Mouse (Mus musculus) layer of hippocampus, postnatal 10 days (tissue): ENCODE measurements around the gene Zcchc4. TPM values are rescaled to one million over a fixed set of nuclear protein-coding genes. Genes with fewer than 3 reads are reported as not detected.
"Not testable (repeated sequence)": the region's sequence is repeated elsewhere in the genome, so short reads cannot be mapped to it uniquely, and the experiment has no call there.

Experiments
- DNase-seq, 2 experiments: peaks; one replicate each; pipeline ENCODE4 v3.0.0; 2021; ENCODE audit warnings: low spot score in 2 of 2
- long read RNA-seq: library from polyadenylated mRNA; stranded (forward); transcript quantifications from one replicate; pipeline ENCODE4 v2.0.0, GENCODE M21; 2023
- total RNA-seq, 2 experiments: library from RNA; stranded (reverse); gene quantifications; 2 replicates each; pipeline ENCODE4 v1.2.3; 2021

Zcchc4 gene
- 1 to 10 TPM; 9.4 to 9.8 TPM for total RNA-seq
- long read RNA-seq, transcript Zcchc4-203 (13 exons, 2,485 nt) = major isoform, 5 of 8 reads
- long read RNA-seq, partial matches to known transcripts = 1 of 8 reads
- long read RNA-seq, other reads (novel, unspliced or antisense) = 2 of 8 reads

DNA sequence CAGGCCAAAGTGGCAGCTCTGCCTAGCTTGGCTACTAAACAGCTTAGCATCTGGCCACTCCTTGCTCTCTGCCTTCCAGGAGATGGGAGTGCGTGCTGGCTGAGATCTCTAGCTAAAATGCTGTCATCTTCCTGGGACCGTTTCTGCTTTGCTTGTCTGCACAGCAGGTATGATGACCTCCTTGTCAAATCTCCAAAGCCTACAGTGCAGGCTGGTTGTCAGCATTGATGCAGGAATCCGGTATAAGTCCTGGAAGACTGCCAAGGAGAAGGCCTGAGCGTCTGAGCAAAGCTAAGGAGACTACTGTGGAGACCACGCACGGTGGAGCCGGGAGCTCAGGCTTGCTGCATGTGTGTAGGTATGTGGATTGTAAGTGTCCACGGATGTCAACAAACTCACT is at the start of gene Zcchc4:
Zcchc4 (plus strand) TSS at position 173 of the 400 bp plus-strand sequence.
- no peak for DNase-seq

DNA sequence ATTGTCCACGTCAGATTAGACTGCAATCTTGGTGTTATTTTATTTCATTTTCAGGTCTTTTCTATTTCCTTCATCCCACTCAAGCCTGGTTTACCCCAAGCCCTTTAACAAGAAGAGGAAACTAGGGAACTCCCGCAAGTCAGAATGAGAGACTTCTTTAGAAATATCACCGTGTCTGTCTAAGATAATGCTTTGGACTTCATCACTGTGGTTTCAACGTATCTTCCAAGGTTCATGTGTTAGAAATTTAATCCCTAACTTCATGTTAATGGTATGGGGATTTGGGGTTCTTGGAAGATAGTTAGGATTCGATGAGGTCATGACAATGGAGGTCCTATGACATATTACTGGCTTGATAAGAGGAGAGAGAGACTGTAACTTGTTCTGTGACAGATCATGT is 47.5 kb upstream of the Zcchc4 start:
- no peak for DNase-seq

DNA sequence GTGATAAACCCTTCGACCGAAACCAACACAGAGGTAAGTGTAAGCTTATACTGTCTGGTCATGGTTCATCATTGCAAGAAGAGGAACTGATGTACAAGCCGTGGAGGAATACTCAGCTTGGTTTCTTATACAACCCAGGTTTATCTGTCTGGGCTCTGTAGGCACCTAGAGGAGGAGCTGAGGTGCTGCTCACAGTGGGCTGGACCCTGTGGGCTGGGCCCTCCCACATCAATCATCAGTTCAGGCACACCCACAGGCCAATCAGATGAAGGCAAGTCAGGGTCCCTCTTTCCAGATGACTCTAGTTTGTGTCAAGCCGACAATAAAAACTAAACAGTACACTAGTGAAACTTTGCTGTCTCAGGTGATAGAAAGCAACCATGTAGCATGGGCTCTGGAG is 42.4 kb upstream of the Zcchc4 start:
- no peak for DNase-seq

DNA sequence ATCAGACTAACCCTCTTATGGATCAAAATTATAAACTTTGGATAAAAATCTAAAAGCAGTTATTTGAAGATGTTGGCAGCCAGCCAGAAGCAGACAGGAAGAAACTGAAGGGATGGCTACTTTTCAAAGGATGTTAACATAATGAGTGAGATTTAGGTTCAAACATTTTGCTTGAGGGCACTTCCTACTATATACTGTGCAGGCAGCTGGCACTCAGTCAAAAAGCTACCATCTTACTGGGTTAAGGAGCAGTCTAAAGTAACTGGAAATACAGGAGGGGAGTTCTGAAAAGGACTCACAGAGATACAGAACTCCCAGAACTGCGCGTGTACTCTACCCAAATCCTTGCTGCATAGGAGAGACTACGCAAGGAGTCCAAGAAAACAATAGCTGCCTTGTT is 39.2 kb upstream of the Zcchc4 start:
- no peak for DNase-seq

DNA sequence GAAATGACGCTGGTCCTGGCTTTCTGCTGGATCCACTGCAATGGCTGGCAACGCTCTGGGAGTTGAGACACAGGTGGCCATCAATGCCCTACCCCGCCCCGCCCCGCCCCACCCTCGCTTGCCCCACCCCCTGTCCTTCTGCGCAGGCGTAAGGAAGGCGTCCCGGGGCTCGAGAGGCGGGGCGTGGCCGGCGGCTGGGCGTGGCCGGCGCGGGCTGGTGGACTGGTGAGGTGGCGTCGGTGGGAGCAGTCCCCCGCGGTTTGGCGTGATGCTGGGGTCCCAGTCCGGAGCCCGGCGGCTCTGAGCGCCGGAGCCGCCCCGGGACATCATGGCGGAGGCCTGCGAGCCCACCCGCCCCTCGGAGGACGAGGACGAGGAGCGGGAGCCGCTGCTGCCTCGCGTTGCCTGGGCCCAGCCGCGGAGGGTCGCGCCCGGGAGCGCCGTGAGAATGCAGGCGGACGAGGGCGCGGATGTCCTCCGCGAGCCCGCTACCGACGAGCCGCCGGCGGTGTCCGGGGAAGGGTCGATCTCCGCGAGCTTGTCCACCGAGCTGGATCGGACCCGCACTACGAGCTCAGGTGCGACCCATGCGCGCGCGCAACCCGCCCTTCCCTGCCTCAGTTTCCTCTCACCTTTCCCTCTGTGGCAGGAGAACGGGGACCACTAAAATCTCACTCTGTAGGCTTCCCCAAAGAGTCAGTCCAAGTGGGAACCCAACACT is 33.7 kb upstream of the Zcchc4 start, which contains the start of gene Pi4k2b:
Pi4k2b (plus strand) TSS at position 184 of the 721 bp plus-strand sequence.
- DNase-seq = peak; percentile 63 to 75

DNA sequence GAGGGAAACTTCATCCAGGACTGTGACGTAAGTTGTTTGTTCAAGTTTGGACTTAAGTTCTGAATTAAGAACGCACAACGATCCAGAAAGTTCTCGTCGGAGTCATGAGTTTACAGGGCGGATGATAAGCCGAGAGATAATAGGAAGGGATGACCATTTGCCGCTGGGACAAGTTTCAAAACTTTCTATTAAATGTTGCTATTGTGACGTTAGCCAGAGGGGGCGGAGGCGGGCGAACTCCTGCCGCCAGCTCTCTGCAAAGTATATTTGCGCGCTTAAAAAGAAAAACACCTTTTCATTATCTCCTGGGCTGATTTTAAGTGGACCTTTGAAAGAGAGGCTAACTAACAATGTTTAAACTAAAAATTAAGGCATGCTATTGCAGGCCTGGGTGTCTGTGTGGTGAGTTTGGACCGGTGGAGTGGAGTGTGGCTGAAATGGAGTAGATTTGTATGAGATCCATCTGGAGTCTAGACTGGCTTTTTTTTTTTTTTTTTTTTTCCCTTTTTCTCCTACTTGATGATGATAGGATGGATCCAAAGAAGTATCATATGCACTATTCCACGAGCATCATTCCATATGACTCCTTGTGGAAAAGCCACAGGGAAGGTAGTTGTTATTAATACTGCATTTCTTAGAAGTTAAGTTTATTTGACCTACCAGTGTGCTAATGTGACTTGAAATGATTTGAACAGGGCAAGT is 32.9 kb upstream of the Zcchc4 start:
- DNase-seq = peak; percentile 6 to 29

DNA sequence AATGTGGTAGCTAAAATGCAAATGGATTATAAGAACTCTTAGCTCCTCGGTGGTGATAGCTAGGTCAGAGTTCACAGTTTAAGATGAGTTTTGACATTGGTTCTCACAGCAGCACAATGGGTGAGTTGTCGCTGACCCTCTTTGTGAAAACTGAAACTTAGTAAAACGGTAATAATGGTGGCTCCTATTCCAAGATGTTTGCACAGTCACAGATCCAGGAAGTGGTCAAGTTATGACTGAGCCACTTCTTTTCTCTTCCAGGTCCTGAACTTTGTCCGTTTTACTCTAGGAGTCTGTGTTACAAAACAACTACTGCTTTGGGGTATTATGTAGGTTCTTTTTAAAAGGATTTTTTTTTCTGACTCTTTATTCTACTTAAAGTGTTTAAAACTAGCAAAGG is 32.0 kb upstream of the Zcchc4 start:
- DNase-seq = no peak

DNA sequence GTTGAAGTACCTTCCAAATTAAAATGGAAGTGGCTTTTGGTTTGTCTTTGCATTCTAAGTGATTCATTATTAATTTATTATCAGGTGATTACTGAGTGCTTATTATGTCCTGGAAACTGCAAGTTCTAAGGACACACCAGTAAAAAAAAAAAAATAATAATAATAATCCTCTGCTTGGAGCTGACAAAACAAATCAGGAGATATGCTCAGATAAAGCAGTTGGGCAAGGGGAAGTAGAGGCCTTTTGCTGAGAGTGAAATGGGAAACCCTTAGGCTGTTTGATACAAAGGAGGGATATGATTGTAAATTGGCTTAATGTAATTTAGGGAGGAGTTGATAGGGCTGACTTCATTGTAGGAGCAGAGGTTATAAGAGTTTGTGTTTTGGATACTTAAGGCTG is 28.3 kb upstream of the Zcchc4 start:
- no peak for DNase-seq

DNA sequence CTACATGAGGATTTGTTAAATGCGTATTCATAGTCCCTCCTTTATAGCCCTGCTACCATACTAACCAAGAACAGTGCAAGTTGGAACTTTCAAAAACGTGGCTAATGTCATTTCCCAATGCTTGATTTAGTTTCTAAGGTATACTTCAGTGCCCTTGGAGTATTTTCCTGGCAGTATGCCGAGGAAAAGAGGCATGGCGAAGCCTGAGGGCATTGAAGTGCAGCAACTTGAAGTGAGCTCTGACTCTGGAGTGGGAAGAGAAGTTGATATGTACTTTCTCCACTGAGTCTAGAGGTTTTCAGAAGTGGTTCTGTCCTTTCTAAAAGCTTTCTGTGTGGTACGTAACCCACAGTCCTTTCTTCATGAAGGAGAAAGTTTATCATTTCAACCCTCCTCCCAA is 26.5 kb upstream of the Zcchc4 start:
- no peak for DNase-seq

DNA sequence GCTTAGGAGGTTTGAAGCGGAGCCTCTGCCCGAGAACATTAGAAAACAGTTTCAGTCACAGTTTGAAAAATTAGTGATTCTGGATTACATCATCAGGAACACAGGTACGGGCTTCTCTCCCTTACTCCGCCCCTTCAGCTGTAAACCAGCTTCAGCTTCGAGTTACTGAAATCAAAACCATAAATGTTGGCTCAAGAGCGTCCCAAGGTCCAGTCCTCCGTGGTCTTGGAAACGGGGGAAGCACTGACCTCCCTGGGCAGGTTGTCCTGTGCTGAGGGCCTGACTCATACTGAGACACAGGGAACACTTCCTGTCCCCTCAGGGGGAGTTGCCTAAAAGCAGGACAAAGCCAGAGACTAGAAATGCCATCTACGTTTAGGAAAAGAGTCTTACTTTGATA is 22.1 kb upstream of the Zcchc4 start:
- DNase-seq = no peak

DNA sequence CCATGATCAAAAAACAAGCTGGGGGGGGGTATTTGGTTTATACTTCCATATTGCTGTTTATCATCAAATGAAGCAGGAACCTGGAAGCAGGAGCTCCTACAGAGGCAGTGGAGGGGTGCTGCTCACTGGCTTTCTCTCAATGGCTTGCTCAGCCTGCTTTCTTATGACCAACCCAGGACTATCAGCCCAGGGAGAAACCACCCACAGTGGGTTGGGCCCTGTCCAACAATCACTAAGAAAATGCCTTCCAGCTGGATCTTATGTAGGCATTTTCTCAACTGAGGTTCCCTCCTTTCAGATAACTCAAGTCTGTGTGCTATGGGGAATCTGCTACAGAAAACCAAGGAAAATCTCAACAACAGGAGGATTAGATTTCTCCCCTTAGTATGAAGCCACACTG is 21.0 kb upstream of the Zcchc4 start:
- DNase-seq = no peak

DNA sequence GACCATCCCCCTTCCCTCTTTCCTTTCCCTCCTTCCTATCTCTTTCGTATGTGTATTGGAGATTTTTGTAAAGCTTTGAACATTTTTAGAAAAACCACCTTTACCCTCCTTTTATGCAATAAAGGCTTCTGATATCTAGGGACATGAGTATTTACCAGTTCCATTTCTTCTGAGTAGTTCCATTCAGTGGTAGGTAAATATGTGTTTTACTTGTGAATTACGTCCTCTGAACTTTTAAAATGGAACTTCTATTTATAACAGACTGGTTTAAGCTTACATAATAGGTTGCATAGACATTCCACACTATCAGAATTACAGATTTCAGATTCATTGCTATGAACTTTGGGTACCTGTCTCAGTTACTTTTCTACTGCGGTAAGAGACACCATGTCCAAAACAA is 19.9 kb upstream of the Zcchc4 start:
- no peak for DNase-seq

DNA sequence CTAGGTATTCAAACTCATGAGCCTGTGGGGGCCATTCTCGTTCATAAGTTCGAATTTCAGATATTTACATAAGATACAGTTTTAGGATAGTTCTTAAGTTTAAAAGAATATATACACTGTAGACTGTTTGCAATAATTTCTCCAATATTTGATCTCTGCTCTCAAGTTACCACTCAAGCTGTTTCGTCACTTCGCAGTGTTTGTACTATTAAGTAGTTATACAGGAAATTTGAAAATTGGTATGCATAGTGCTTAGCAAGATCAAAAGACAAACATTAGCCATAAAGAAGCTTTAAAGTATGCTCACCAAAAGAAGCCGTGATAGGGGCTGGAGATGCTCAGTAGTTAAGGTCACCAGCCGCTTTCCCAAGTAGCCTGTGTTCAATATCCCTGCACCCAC is 19.2 kb upstream of the Zcchc4 start:
- no peak for DNase-seq

DNA sequence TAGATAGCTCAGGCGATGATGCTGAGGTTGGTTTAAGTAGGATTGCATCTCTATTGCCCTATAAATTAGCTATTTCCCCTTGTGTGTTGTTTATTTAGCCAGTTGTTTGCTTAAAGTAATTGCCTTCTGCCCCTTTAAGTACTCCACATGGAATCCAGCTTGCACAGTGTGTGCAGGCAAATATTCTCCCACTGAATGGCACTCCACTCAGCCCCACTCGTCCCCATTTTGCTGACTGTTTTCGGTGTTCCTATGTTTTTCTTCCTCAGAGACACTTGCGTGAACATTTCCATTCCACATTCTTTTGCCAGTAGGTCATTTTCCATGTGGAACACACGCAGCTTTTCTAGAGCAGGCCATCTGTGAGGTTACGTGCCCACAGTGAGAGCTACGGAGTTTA is 12.6 kb upstream of the Zcchc4 start:
- DNase-seq = no peak

DNA sequence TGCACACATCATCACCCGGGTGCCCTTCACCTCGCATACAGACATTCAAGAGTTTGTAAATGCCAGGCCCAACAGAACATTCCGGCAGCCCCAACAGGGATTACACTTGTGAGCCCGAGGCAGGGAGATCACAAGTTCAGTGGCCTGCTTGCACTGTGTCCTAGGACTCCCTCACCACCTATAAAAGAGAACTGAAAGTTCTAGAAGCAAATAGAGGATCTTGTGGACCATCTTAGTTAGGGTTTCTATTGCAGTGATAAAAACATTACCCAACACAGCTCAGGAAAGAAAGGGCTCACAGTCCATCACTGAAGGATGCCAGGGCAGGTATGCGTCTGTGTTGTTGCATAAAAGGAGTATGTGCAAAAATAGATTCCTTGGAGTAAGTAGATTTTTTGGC is 942 bp upstream of the Zcchc4 start:
- no peak for DNase-seq

DNA sequence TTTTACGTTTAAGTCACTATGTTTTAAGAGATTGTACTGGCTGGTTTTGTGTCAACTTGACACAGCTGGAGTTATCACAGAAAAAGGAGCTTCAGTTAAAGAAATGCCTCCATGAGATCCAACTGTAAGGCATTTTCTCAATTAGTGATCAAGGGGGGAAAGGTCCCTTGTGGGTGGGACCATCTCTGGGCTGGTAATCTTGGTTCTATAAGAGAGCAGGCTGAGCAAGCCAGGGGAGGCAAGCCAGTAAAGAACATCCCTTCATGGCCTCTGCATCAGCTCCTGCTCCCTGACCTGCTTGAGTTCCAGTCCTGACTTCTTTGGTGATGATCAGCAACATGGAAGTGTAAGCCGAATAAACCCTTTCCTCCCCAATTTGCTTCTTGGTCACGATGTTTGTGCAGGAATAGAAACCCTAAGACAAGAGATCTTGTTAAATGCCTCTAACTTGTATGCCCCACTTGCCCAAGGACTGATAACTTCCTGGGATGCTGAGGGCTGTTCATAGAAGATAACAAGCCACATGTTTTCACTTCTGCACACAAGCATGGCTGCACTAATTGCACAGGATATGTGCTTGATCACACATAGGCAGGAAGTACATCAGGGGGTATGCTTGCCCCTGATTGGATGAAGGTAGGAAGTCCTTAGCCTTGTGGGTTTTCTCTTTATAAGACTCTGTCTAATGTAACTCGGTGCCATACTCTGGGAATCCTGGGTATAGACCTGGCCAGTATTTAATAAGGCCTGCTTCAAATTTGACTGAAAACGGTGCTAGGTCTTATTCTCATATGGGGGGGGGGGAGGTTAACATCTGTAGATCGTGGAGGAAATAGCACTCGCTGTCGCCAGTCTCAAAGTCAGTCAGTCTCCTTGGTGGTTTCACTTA is 1.5 kb downstream of the Zcchc4 start:
- DNase-seq = not testable (repeated sequence)

DNA sequence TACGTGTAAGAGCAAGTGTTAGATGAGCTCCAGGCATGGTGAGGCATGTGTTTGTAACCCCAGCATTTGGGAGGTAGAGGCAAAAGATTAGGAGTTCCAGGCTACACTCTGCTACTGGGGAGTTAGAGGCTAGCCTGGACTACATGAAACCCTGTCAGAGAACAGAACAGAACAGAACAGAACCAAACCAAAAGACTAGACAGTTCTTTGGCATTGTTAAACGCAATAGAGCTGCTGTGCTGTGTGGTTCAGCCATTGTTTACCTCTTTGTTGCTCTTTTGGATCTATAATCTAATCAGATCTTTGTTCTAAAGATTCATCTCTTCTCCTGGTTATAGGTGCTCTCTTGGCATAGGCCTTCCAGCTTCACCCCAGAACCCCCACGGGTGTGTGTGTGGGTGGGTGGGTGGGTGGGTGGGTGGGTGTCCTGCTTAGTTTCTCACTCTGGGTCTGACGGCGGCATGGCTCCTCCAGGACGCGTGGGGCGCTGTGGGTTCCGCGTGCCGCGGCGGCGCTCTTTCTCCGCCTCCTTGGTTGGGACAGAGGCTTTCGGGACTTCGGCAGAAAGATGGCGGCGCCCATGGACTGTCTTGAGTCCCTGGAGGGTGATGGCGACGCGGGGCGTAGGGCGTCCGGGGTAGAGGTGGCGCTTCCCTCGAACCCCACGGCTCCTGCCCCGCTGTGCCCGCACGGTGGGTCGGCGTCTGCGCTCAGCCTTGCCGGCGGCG is 7.5 kb downstream of the Zcchc4 start:
- DNase-seq = peak; percentile 89 to 92

DNA sequence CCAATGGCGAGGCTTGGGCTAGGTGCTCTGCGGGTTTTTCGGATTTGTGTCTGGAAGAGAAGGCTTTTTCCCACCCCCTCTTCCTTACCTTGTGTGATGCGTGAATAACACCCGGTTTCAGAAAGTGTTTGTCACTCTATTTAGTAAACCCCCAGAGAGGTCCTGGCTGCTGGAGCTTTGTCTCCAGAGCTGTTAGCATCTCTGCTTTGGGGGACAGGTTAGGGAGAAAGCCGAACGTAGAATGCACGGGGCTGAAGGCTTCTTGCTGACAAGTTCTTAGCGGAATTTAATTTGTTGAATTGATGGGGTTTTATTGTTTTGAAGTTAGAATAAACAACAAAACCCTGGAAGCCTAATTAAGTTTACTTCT is 8.0 kb downstream of the Zcchc4 start:
- no peak for DNase-seq

DNA sequence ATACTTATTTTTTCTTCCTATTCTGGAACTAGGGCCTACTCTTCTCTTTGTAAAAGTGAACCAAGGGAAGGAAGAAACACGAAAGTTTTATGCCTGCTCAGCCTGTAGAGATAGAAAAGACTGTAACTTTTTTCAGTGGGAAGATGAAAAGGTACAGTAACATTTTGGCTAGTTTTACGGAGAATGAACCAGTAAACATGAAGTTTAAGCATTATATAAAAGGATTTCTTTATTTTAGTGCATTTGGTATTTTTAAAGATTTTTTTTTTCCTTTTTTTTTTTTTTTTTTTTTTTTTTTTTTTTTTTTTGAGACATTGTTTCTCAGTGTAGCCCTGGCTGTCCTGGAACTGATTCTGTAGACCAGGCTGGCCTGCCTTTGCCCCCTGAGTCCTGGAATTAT is 8.7 kb downstream of the Zcchc4 start:
- no peak for DNase-seq

DNA sequence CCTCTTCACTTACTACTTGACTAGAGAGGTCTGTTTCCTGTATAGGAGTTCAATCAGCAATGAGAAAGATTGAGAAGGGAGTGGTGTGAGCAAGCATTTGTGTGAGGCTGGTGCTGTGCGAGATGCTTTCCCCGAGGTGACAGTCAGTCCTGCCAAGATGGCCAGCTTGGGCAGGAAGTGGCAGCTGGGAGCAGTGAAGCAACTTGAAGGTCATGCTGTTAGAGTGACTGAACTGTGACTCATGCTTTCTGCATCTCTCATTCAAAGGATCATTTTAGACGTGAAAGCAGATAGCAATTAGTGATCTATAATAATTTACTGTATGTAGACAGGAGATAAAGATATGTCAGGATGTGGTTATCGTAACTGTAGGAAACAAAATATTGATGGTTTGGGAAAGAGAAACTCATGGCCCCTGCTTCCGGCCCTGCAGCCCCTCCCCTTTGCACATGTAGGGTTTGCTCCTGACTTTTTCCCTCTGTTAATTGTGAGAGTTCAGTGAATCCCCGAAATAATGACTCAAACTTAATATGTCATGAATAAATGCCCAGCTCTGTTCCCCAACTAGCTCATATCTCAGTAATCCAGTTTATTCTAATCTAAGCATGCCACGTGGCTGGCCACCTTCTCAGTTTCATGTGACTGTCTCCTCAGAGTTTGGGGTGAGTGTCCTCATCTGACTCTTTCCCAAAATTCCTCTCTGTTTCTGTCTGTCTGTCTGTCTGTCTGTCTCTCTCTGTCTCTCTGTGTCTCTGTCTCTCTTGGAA is 11.5 kb downstream of the Zcchc4 start:
- no peak for DNase-seq
